Mouse (Mus musculus) kidney, postnatal 0 days (tissue): ENCODE data around the gene Stard8. TPM values are rescaled to one million over a fixed set of nuclear protein-coding genes. Genes with fewer than 3 reads are reported as not detected.

Source experiments
- ATAC-seq: fragments of 200-750 bp; cut with Nextera tagmentation; replicated peaks from 2 replicates; pipeline ENCODE4 v1.8.0; 2017; ENCODE audit warnings: low read depth, moderate number of reproducible peaks, moderate TSS enrichment, moderate library complexity; ENCODE audit not compliant: low FRiP score
- DNase-seq: peaks from one replicate; pipeline ENCODE4 v3.0.0-alpha.2; 2016; ENCODE audit warnings: low spot score
- H3K27ac ChIP-seq: fragments of 300-500 bp; sonication (generic); 2 replicates; pipeline ENCODE4 v1.5.1; 2014; ENCODE audit warnings: mild to moderate bottlenecking
- H3K27me3 ChIP-seq: fragments of 300-500 bp; sonication (generic); 2 replicates; pipeline ENCODE4 v1.6.1; 2014; ENCODE audit warnings: low read length, mixed read lengths; ENCODE audit not compliant: insufficient read depth
- H3K36me3 ChIP-seq: fragments of 300-500 bp; sonication (generic); 2 replicates; pipeline ENCODE4 v1.6.1; 2014; ENCODE audit warnings: low read length, mixed read lengths; ENCODE audit not compliant: insufficient read depth
- H3K4me1 ChIP-seq: fragments of 300-500 bp; sonication (generic); replicated peaks from 2 replicates; pipeline ENCODE4 v1.6.1; 2014; ENCODE audit warnings: antibody characterized with exemption, low read length, mixed read lengths; ENCODE audit not compliant: insufficient read depth
- H3K4me2 ChIP-seq: fragments of 300-500 bp; sonication (generic); 2 replicates; pipeline ENCODE4 v1.6.1; 2014; ENCODE audit warnings: mild to moderate bottlenecking, low read length, moderate library complexity, mixed read lengths
- H3K4me3 ChIP-seq: fragments of 300-500 bp; sonication (generic); replicated peaks from 2 replicates; pipeline ENCODE4 v1.5.1; 2014; ENCODE audit warnings: low read depth, low read length
- H3K9ac ChIP-seq: fragments of 300-500 bp; sonication (generic); 2 replicates; pipeline ENCODE4 v1.6.1; 2014; ENCODE audit warnings: low read depth, low read length
- H3K9me3 ChIP-seq: fragments of 300-500 bp; sonication (generic); replicated peaks from 2 replicates; pipeline ENCODE4 v1.6.1; 2016; ENCODE audit warnings: low read length, inconsistent platforms, mixed read lengths
- CTCF ChIP-seq: IDR thresholded peaks from 2 replicates; pipeline ENCODE4 v1.5.1; 2016; ENCODE audit warnings: antibody characterized with exemption, low read depth, mild to moderate bottlenecking, moderate library complexity
- WGBS: fragments of 180-500 bp; shearing (Covaris S2); extraction: QIAGEN DNeasy Blood & Tissue Kit; methylation state at CpG from one replicate; pipeline ENCODE4 v1.1.7; 2014; 5-methylcytosine and 5-hydroxymethylcytosine counted together
- polyA plus RNA-seq: library from polyadenylated mRNA; unstranded; fragments of >200 nt; fragmentation: Nextera tagmentation; extraction: Ambion mirVana; gene quantifications from 2 replicates; pipeline ENCODE4 v1.2.1, GENCODE M21; 2015

Stard8 gene
- polyA plus RNA-seq, 1 experiment from 2014 or later = 18.5 TPM

- H3K27me3 ChIP-seq = no peaks in the 10 kb centered on the region
- no peak overlapping the region for H3K9ac ChIP-seq
- H3K9me3 ChIP-seq = no peaks in the 10 kb centered on the region
- DNase-seq (no peak), ATAC-seq (no peak)
- no peak overlapping the region for H3K27ac ChIP-seq
- WGBS = 87% methylated on average over 6 of the region's 6 CpGs
- H3K4me1 ChIP-seq = no peaks in the 10 kb centered on the region
- H3K4me2 ChIP-seq = no peak overlapping the region
- no peak overlapping the region for H3K4me3 ChIP-seq
- TF ChIP-seq CTCF = no peak
- H3K36me3 ChIP-seq = no peaks in the 10 kb centered on the region
Observed at GRCm38 (mm10) chrX:99017874-99018273, 14.8 kb downstream of the Stard8 start.

DNA sequence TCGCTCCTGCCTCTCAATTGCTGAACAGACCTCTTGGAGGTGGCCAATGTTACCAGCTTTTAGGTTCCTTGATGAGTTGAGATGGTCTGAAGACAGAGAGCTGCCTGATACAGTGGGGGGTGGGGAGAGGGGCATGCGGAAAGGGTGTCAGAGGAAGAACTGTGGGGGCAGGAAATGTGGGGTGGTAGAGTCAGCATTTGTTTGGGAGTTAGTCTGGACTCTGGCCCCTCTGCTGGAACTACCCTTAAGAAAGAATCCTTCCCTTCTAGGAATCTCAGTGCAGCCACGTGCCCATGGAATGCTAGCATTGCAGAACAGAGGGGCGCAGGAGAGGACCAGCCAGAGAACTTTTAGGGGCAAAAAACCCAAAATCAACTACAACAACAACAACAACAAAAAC, 16.3 kb downstream of the Stard8 start:
- Histone ChIP-seq H3K9ac (no peak overlapping the region), H3K4me3 (no peak overlapping the region), H3K4me2 (no peak overlapping the region), H3K4me1 (no peaks in the 10 kb centered on the region), H3K27me3 (no peaks in the 10 kb centered on the region), H3K27ac (no peak overlapping the region), H3K9me3 (no peaks in the 10 kb centered on the region), H3K36me3 (no peaks in the 10 kb centered on the region)
- no peak for ATAC-seq
- DNase-seq = no peak
- WGBS = 81% methylated on average over 4 of the region's 4 CpGs
- TF ChIP-seq CTCF = no peak

GRCm38 (mm10) chrX:99020215-99020614, 17.2 kb downstream of the Stard8 start:
- Histone ChIP-seq H3K9ac (no peak overlapping the region), H3K27ac (no peak overlapping the region), H3K4me2 (no peak overlapping the region), H3K27me3 (no peaks in the 10 kb centered on the region), H3K4me3 (no peak overlapping the region), H3K4me1 (no peaks in the 10 kb centered on the region), H3K36me3 (no peaks in the 10 kb centered on the region), H3K9me3 (no peaks in the 10 kb centered on the region)
- no peak for DNase-seq
- 57% methylated on average over 4 of the region's 4 CpGs for WGBS
- no peak for ATAC-seq
- TF ChIP-seq CTCF = no peak

GRCm38 (mm10) chrX:99021593-99021992, 18.5 kb downstream of the Stard8 start:
- no peaks in the 10 kb centered on the region for H3K4me1 ChIP-seq
- H3K27me3 ChIP-seq = no peaks in the 10 kb centered on the region
- WGBS = 57% methylated on average over 2 of the region's 2 CpGs
- no peaks in the 10 kb centered on the region for H3K36me3 ChIP-seq
- no peak for ATAC-seq
- no peak overlapping the region for H3K4me3 ChIP-seq
- H3K9ac ChIP-seq = no peak overlapping the region
- no peaks in the 10 kb centered on the region for H3K9me3 ChIP-seq
- no peak overlapping the region for H3K27ac ChIP-seq
- DNase-seq = no peak
- no peak for TF ChIP-seq CTCF
- no peak overlapping the region for H3K4me2 ChIP-seq

DNA sequence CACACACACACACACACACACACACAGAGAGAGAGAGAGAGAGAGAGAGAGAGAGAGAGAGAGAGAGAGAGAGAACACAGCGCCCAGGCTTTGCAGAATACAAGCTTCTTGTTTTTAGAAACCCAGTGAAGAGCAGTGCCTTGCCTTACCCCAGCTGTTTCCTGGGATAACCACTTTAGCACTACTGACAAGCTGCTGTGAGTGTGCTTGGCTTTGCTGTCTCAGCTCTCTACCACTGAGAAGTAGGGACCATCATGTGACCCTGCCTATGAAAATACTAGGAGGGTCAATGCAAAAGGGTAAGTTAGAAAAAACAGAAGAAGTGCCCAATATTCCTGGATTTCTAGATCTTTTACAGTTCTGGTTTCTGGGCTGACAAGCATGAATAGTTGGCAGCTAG, 20.9 kb downstream of the Stard8 start:
- no peak overlapping the region for H3K9ac ChIP-seq
- H3K4me2 ChIP-seq = no peak overlapping the region
- DNase-seq (no peak), ATAC-seq (no peak)
- WGBS = 50% methylated on average over 1 of the region's 1 CpGs
- no peaks in the 10 kb centered on the region for H3K36me3 ChIP-seq
- no peaks in the 10 kb centered on the region for H3K4me1 ChIP-seq
- H3K9me3 ChIP-seq = no peaks in the 10 kb centered on the region
- no peak overlapping the region for H3K27ac ChIP-seq
- no peak overlapping the region for H3K4me3 ChIP-seq
- TF ChIP-seq CTCF = no peak
- H3K27me3 ChIP-seq = 0 out of 2 replicates have a peak, but pooled peaks cover 3% of the 10 kb centered on the region

GRCm38 (mm10) chrX:99035407-99035806, 32.4 kb downstream of the Stard8 start:
- Histone ChIP-seq H3K9me3 (no peaks in the 10 kb centered on the region), H3K36me3 (no peaks in the 10 kb centered on the region), H3K9ac (no peak overlapping the region), H3K27me3 (no peaks in the 10 kb centered on the region), H3K4me2 (no peak overlapping the region), H3K4me3 (no peak overlapping the region), H3K4me1 (no peaks in the 10 kb centered on the region), H3K27ac (no peak overlapping the region)
- no peak for TF ChIP-seq CTCF
- WGBS = 45% methylated on average over 3 of the region's 3 CpGs
- ATAC-seq (no peak), DNase-seq (no peak)

DNA sequence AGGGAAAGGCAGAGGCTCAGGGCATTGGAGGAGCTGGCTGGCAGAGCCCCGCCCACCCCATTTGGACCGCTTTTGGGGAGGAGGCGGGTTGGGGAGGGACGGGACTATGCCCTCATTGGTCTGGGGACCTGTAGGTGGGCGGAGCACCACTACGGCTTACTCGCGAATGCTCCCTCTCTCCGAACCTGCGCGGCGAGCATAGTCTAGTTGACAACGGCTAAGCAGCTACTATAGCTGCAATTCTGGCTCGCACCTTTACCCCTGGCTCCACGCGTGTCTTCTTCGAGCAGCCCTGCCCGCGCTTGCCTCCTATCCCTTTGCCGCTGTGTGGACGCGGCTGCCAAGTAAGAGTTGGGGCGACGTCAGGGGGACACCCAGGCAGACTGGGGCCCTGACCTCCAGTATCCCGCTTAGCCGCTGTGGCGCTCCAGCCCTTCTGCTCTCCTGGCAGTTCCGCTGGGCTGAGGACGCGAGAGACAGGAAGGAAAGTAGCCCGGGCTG, 39.5 kb downstream of the Stard8 start:
- DNase-seq = peak; percentile 79
- Histone ChIP-seq H3K9ac (peak overlapping the region; percentile 65), H3K4me1 (0 out of 2 replicates have a peak, but pooled peaks cover 3% of the 10 kb centered on the region), H3K4me2 (peak overlapping the region; percentile 75), H3K27ac (peak overlapping the region; percentile 81), H3K4me3 (peak overlapping the region; percentile 47), H3K9me3 (no peaks in the 10 kb centered on the region), H3K36me3 (no peaks in the 10 kb centered on the region), H3K27me3 (no peaks in the 10 kb centered on the region)
- TF ChIP-seq CTCF = no peak
- 24% methylated on average over 31 of the region's 31 CpGs for WGBS
- ATAC-seq = peak; percentile 95
